Mouse (Mus musculus): Measurements from ENCODE around the gene Ttll5.

Gene Ttll5

GRCm38 (mm10) chr12:86012195-86012594, 187.7 kb downstream of the Ttll5 start:
- DNase-seq (ENCODE audit: low spot score): no peak

- no peak for DNase-seq (ENCODE audit: low spot score)
Measured at GRCm38 (mm10) chr12:86014174-86014573, 189.7 kb downstream of the Ttll5 start.

- DNase-seq (ENCODE audit: low spot score): no peak
Measured at GRCm38 (mm10) chr12:86014621-86015020, 190.2 kb downstream of the Ttll5 start.

- no peak for DNase-seq (ENCODE audit: low spot score)
Measured at GRCm38 (mm10) chr12:86015114-86015513, 190.7 kb downstream of the Ttll5 start.

GRCm38 (mm10) chr12:86017360-86017759, 192.9 kb downstream of the Ttll5 start:
- DNase-seq (ENCODE audit: low spot score): no peak

GRCm38 (mm10) chr12:86021583-86021982, 197.1 kb downstream of the Ttll5 start:
- no peak for DNase-seq (ENCODE audit: low spot score)

- no peak for DNase-seq (ENCODE audit: low spot score)
Measured at GRCm38 (mm10) chr12:86022282-86022984, 198.0 kb downstream of the Ttll5 start.

GRCm38 (mm10) chr12:86023081-86023871, 198.8 kb downstream of the Ttll5 start:
- no peak for DNase-seq (ENCODE audit: low spot score)

- peak; percentile 79 for DNase-seq (ENCODE audit: low spot score)
Measured at GRCm38 (mm10) chr12:86024426-86024825, 200.0 kb downstream of the Ttll5 start.

- no peak for DNase-seq (ENCODE audit: low spot score)
Measured at GRCm38 (mm10) chr12:86025480-86025879, 201.0 kb downstream of the Ttll5 start.

- peak; percentile 16 for DNase-seq (ENCODE audit: low spot score)
Measured at GRCm38 (mm10) chr12:86027000-86027399, 202.5 kb downstream of the Ttll5 start.

- DNase-seq (ENCODE audit: low spot score): no peak
Measured at GRCm38 (mm10) chr12:86027747-86028146, 203.3 kb downstream of the Ttll5 start.

GRCm38 (mm10) chr12:86030932-86031331, 206.5 kb downstream of the Ttll5 start:
- no peak for DNase-seq (ENCODE audit: low spot score)

- DNase-seq (ENCODE audit: low spot score): no peak
Measured at GRCm38 (mm10) chr12:86035586-86035985, 211.1 kb downstream of the Ttll5 start.

- peak; percentile 21 for DNase-seq (ENCODE audit: low spot score)
Measured at GRCm38 (mm10) chr12:86036368-86037166, 212.1 kb downstream of the Ttll5 start.

- peak; percentile 73 for DNase-seq (ENCODE audit: low spot score)
Measured at GRCm38 (mm10) chr12:86037235-86037921, 212.9 kb downstream of the Ttll5 start.

GRCm38 (mm10) chr12:86039078-86039477, 214.6 kb downstream of the Ttll5 start:
- DNase-seq (ENCODE audit: low spot score): no peak

- DNase-seq (ENCODE audit: low spot score): no peak
Measured at GRCm38 (mm10) chr12:86039751-86040150, 215.3 kb downstream of the Ttll5 start.

GRCm38 (mm10) chr12:86046141-86046540, 221.7 kb downstream of the Ttll5 start:
- DNase-seq (ENCODE audit: low spot score): no peak

GRCm38 (mm10) chr12:86046776-86047175, 222.3 kb downstream of the Ttll5 start:
- no peak for DNase-seq (ENCODE audit: low spot score)

GRCm38 (mm10) chr12:86047376-86047775, 222.9 kb downstream of the Ttll5 start:
- DNase-seq (ENCODE audit: low spot score): no peak

- DNase-seq (ENCODE audit: low spot score): no peak
Measured at GRCm38 (mm10) chr12:86049813-86050212, 225.4 kb downstream of the Ttll5 start.
